Mouse (Mus musculus) CH12.LX (cell line): ENCODE measurements around the gene Dnaaf1. TPM values are rescaled to one million over a fixed set of nuclear protein-coding genes. Genes with fewer than 3 reads are reported as not detected.

ENCODE experiments used
- DNase-seq: peaks from one replicate; pipeline ENCODE4 v3.0.0-alpha.2; 2013; ENCODE audit errors: extremely low read depth
- H3K27ac ChIP-seq: 2 replicates; pipeline ENCODE4 v1.5.1; 2012; ENCODE audit warnings: low read depth, mild to moderate bottlenecking, control low read depth, moderate library complexity; ENCODE audit not compliant: insufficient read depth
- H3K27me3 ChIP-seq: replicated peaks from 2 replicates; pipeline ENCODE3; 2012; ENCODE audit warnings: inconsistent platforms
- H3K36me3 ChIP-seq, 2 experiments: replicated peaks in 1 of 2; 2 replicates each; pipeline versions ENCODE3 to v1.6.1; 2012; ENCODE audit warnings: inconsistent platforms in 1 of 2, low read length in 1 of 2, mild to moderate bottlenecking in 1 of 2, mixed read lengths in 1 of 2, moderate library complexity in 1 of 2; ENCODE audit not compliant: control insufficient read depth in 1 of 2, insufficient read depth in 1 of 2
- H3K4me1 ChIP-seq, 2 experiments: 2 replicates each; pipeline ENCODE4 v1.6.1; 2012; ENCODE audit warnings: inconsistent platforms in 1 of 2, moderate library complexity in 1 of 2; ENCODE audit not compliant: insufficient read depth in 2 of 2, control insufficient read depth in 1 of 2
- H3K4me2 ChIP-seq: 2 replicates; pipeline ENCODE4 v1.6.1; 2012; ENCODE audit warnings: low read depth, mild to moderate bottlenecking, control low read depth; ENCODE audit not compliant: poor library complexity, insufficient read depth, severe bottlenecking
- H3K4me3 ChIP-seq, 3 experiments: fragments of 150-350 bp in 1 of 3; sonication (generic) in 1 of 3; replicated peaks in 1 of 3; 2 replicates each; pipeline versions ENCODE3 to v1.5.1; 2011 to 2012; ENCODE audit warnings: low read depth in 2 of 3, low read length in 2 of 3, mild to moderate bottlenecking in 2 of 3, moderate library complexity in 2 of 3, control low read depth in 1 of 3, improper control_type of control experiment in 1 of 3, inconsistent platforms in 1 of 3, mixed read lengths in 1 of 3; ENCODE audit not compliant: poor library complexity in 1 of 3
- H3K79me2 ChIP-seq: replicated peaks from 2 replicates; pipeline ENCODE4 v1.6.1; 2012; ENCODE audit warnings: mild to moderate bottlenecking, moderate library complexity; ENCODE audit not compliant: control insufficient read depth, poor library complexity, insufficient read depth, severe bottlenecking; ENCODE audit errors: extremely low read depth
- H3K9ac ChIP-seq: 2 replicates; pipeline ENCODE4 v1.6.1; 2012; ENCODE audit warnings: low read depth, mild to moderate bottlenecking, control low read depth, moderate library complexity; ENCODE audit not compliant: insufficient read depth
- H3K9me3 ChIP-seq: replicated peaks from 2 replicates; pipeline ENCODE3; 2012; ENCODE audit warnings: low read length, inconsistent platforms, mixed read lengths
- CHD1 ChIP-seq: IDR thresholded peaks from 2 replicates; pipeline ENCODE4 v1.6.1; 2012; ENCODE audit warnings: low read depth, low read length, improper control_type of control experiment, inconsistent platforms
- CHD2 ChIP-seq: IDR thresholded peaks from 2 replicates; pipeline ENCODE4 v1.6.1; 2011; ENCODE audit warnings: low read length, improper control_type of control experiment
- CTCF ChIP-seq, 2 experiments: IDR thresholded peaks in 1 of 2; conservative IDR thresholded peaks in 1 of 2; 2 replicates each; pipeline ENCODE4 v1.5.1; 2011 to 2012; ENCODE audit warnings: low read depth in 2 of 2, low read length in 2 of 2, improper control_type of control experiment in 1 of 2, inconsistent platforms in 1 of 2, mild to moderate bottlenecking in 1 of 2, moderate library complexity in 1 of 2
- E2F4 ChIP-seq: IDR thresholded peaks from 2 replicates; pipeline ENCODE4 v1.6.1; 2011; ENCODE audit warnings: low read depth, low read length, improper control_type of control experiment; ENCODE audit not compliant: insufficient replicate concordance
- ELF1 ChIP-seq: IDR thresholded peaks from 2 replicates; pipeline ENCODE4 v1.6.1; 2014; ENCODE audit warnings: low read depth, mild to moderate bottlenecking, inconsistent platforms, low read length, improper control_type of control experiment
- ETS1 ChIP-seq: conservative IDR thresholded peaks from 2 replicates; pipeline ENCODE4 v1.6.1; 2012; ENCODE audit warnings: low read depth, mild to moderate bottlenecking, inconsistent platforms, low read length, improper control_type of control experiment, moderate library complexity
- JUN ChIP-seq: IDR thresholded peaks from 2 replicates; pipeline ENCODE4 v1.6.1; 2011; ENCODE audit warnings: low read depth, mild to moderate bottlenecking, low read length, improper control_type of control experiment, moderate library complexity; ENCODE audit not compliant: insufficient read depth
- MAFK ChIP-seq: IDR thresholded peaks from 2 replicates; pipeline ENCODE4 v1.6.1; 2011; ENCODE audit warnings: low read length, improper control_type of control experiment; ENCODE audit not compliant: insufficient replicate concordance
- MAX ChIP-seq: IDR thresholded peaks from 2 replicates; pipeline ENCODE4 v1.6.1; 2011; ENCODE audit warnings: low read length, improper control_type of control experiment
- MYC ChIP-seq: IDR thresholded peaks from 2 replicates; pipeline ENCODE4 v1.6.1; 2011; ENCODE audit warnings: low read depth, mild to moderate bottlenecking, improper control_type of control experiment, low read length
- NRF1 ChIP-seq: IDR thresholded peaks from 2 replicates; pipeline ENCODE4 v1.6.1; 2014; ENCODE audit warnings: low read depth, mild to moderate bottlenecking, inconsistent platforms, low read length, improper control_type of control experiment, moderate library complexity
- RAD21 ChIP-seq: IDR thresholded peaks from 2 replicates; pipeline ENCODE4 v1.6.1; 2011; ENCODE audit warnings: low read depth, mild to moderate bottlenecking, low read length, improper control_type of control experiment, moderate library complexity
- SIN3A ChIP-seq: IDR thresholded peaks from 2 replicates; pipeline ENCODE4 v1.6.1; 2012; ENCODE audit warnings: low read length, improper control_type of control experiment, inconsistent platforms
- SMC3 ChIP-seq: IDR thresholded peaks from 2 replicates; pipeline ENCODE4 v1.6.1; 2011; ENCODE audit warnings: low read depth, low read length, improper control_type of control experiment
- TBP ChIP-seq: conservative IDR thresholded peaks from 2 replicates; pipeline ENCODE4 v1.6.1; 2011; ENCODE audit warnings: low read depth, low read length, improper control_type of control experiment
- UBTF ChIP-seq: IDR thresholded peaks from 2 replicates; pipeline ENCODE4 v1.6.1; 2012; ENCODE audit warnings: low read depth, mild to moderate bottlenecking, inconsistent platforms, low read length, improper control_type of control experiment, moderate library complexity
- USF1 ChIP-seq: IDR thresholded peaks from 2 replicates; pipeline ENCODE4 v1.6.1; 2014; ENCODE audit warnings: low read depth, mild to moderate bottlenecking, inconsistent platforms, low read length, improper control_type of control experiment
- USF2 ChIP-seq: conservative IDR thresholded peaks from 2 replicates; pipeline ENCODE4 v1.6.1; 2011; ENCODE audit warnings: low read depth, low read length, improper control_type of control experiment
- ZMIZ1 ChIP-seq: IDR thresholded peaks from 2 replicates; pipeline ENCODE4 v1.6.1; 2012; ENCODE audit warnings: low read depth, mild to moderate bottlenecking, inconsistent platforms, low read length, improper control_type of control experiment
- dilution Hi-C: fragments of 300-500 bp; cut with MboI; formaldehyde crosslinking; loops from 2 replicates; pipeline ENCODE4 v1.14.3; 2020; ENCODE audit warnings: low sequenced_read_pairs; ENCODE audit not compliant: extremely low pct_unique_long_range_greater_than_20kb, extremely low pct_ligation_motif_present
- in situ Hi-C: fragments of 300-500 bp; cut with MboI; formaldehyde crosslinking; loops from 3 replicates; pipeline ENCODE4 v1.14.3; 2019; ENCODE audit warnings: low sequenced_read_pairs, low pct_ligation_motif_present, low pct_unique_long_range_greater_than_20kb, mixed read lengths
- polyA plus RNA-seq: library from polyadenylated mRNA; unstranded; fragments of >175 nt; gene quantifications from 2 replicates; pipeline ENCODE4 v1.2.1, GENCODE M21; 2012; ENCODE audit warnings: low read depth; ENCODE audit not compliant: insufficient read length
- total RNA-seq, 2 experiments: library from RNA; depleted of rRNA; stranded (reverse); fragments of 300-350 nt in 1 of 2; fragments of >200 nt in 1 of 2; gene quantifications; 2 replicates each; pipeline ENCODE4 v1.2.3; 2012 to 2014

The Dnaaf1 gene
- total and polyA plus RNA-seq, 3 experiments, result 0.25 TPM; not detected in 2

- Histone ChIP-seq H3K36me3 (no peaks in the 10 kb centered on the region), H3K9ac (no peak overlapping the region), H3K4me3 (no peak overlapping the region), H3K27ac (no peak overlapping the region), H3K27me3 (peaks cover 63% of the 10 kb centered on the region), H3K9me3 (peaks cover 17% of the 10 kb centered on the region), H3K79me2 (no peaks in the 10 kb centered on the region)
- TF ChIP-seq CTCF (conservative IDR thresholded peaks at IDR 0.05 in 1 of 2, IDR thresholded peaks at IDR 0.05 in 1 of 2; ENCODE audit: low read depth in 2 of 2, low read length in 2 of 2) (peak in 1 of 2 experiments; percentile 35; a peak in 1 of 4 replicates), E2F4 (no peak), ZMIZ1 (no peak)
- TF ChIP-seq, all 38 proteins: peak for 1
- H3K4me1 ChIP-seq, result no peaks in the 10 kb centered on the region
- peak; percentile 6 for DNase-seq
- dilution Hi-C loops (no loop called here), in situ Hi-C loops (no loop called here)
- no peak overlapping the region for H3K4me2 ChIP-seq
Observed at GRCm38 (mm10) chr8:119646197-119646596, 71.2 kb downstream of the Dnaaf1 start.

- Histone ChIP-seq H3K9me3 (peaks cover 16% of the 10 kb centered on the region), H3K27ac (no peak overlapping the region), H3K27me3 (peaks cover 68% of the 10 kb centered on the region), H3K79me2 (no peaks in the 10 kb centered on the region), H3K4me2 (no peak overlapping the region), H3K36me3 (no peaks in the 10 kb centered on the region), H3K4me3 (no peak overlapping the region), H3K9ac (no peak overlapping the region), H3K4me1 (no peaks in the 10 kb centered on the region)
- in situ Hi-C loops (no loop called here), dilution Hi-C loops (no loop called here)
- TF ChIP-seq MAFK, result no peak
- no peak for TF ChIP-seq MAX
- TF ChIP-seq RAD21, result no peak
- no peak for TF ChIP-seq SIN3A
- no peak for TF ChIP-seq JUN
- no peak for TF ChIP-seq CHD2
- TF ChIP-seq ELF1, result no peak
- TF ChIP-seq USF2, result no peak
- TF ChIP-seq NRF1, result no peak
- no peak for TF ChIP-seq TBP
- no peak for TF ChIP-seq CHD1
- TF ChIP-seq ETS1, result no peak
- no peak for TF ChIP-seq USF1
- no peak for TF ChIP-seq SMC3
- no peak for TF ChIP-seq UBTF
- no peak for TF ChIP-seq MYC
- no peak for DNase-seq
Observed at GRCm38 (mm10) chr8:119646846-119647245, 71.8 kb downstream of the Dnaaf1 start.

Other genes with a start within 250 kb of the Dnaaf1 start
- gene Hsbp1, start 230.7 kb upstream of the Dnaaf1 start, total RNA-seq (2012; rRNA removed), result 55.8 and 61.7 TPM in 2 replicates
- 53.8 and 59.0 TPM in 2 replicates for gene Hsbp1, start 230.7 kb upstream of the Dnaaf1 start, total RNA-seq (2014; rRNA removed)
- 66.9 and 89.0 TPM in 2 replicates for gene Hsbp1, start 230.7 kb upstream of the Dnaaf1 start, polyA plus RNA-seq
- 8.7 and 12.3 TPM in 2 replicates for gene Mlycd, start 180.4 kb upstream of the Dnaaf1 start, total RNA-seq (2012; rRNA removed)
- gene Mlycd, start 180.4 kb upstream of the Dnaaf1 start, total RNA-seq (2014; rRNA removed), result 4.5 and 5.1 TPM in 2 replicates
- 4.2 and 4.4 TPM in 2 replicates for gene Mlycd, start 180.4 kb upstream of the Dnaaf1 start, polyA plus RNA-seq
- 0.46 and 0.47 TPM in 2 replicates for gene Osgin1, start 141.1 kb upstream of the Dnaaf1 start, total RNA-seq (2012; rRNA removed)
- gene Osgin1, start 141.1 kb upstream of the Dnaaf1 start, total RNA-seq (2014; rRNA removed), result 0.12 and 0.15 TPM in 2 replicates
- gene Osgin1, start 141.1 kb upstream of the Dnaaf1 start, polyA plus RNA-seq, result 2.9 and 3.0 TPM in 2 replicates
- not detected in 2 replicates for gene Necab2, start 128.5 kb upstream of the Dnaaf1 start, total RNA-seq (2012; rRNA removed)
- gene Necab2, start 128.5 kb upstream of the Dnaaf1 start, total RNA-seq (2014; rRNA removed), result not detected in 2 replicates
- not detected in 2 replicates for gene Necab2, start 128.5 kb upstream of the Dnaaf1 start, polyA plus RNA-seq
- 0.08 TPM in 1 of 2 replicates, not detected in the other for gene Slc38a8, start 73.5 kb upstream of the Dnaaf1 start, total RNA-seq (2012; rRNA removed)
- gene Slc38a8, start 73.5 kb upstream of the Dnaaf1 start, total RNA-seq (2014; rRNA removed), result 0.08 TPM in 1 of 2 replicates, not detected in the other
- 0.12 TPM in 1 of 2 replicates, not detected in the other for gene Slc38a8, start 73.5 kb upstream of the Dnaaf1 start, polyA plus RNA-seq
- gene Mbtps1, start 16.5 kb upstream of the Dnaaf1 start, total RNA-seq (2012; rRNA removed), result 32.6 and 33.8 TPM in 2 replicates
- gene Mbtps1, start 16.5 kb upstream of the Dnaaf1 start, total RNA-seq (2014; rRNA removed), result 27.8 and 40.7 TPM in 2 replicates
- gene Mbtps1, start 16.5 kb upstream of the Dnaaf1 start, polyA plus RNA-seq, result 38.3 and 41.1 TPM in 2 replicates
- gene Hsdl1, start 52 bp upstream of the Dnaaf1 start, total RNA-seq (2012; rRNA removed), result 11.6 and 13.6 TPM in 2 replicates
- 8.2 and 8.6 TPM in 2 replicates for gene Hsdl1, start 52 bp upstream of the Dnaaf1 start, total RNA-seq (2014; rRNA removed)
- gene Hsdl1, start 52 bp upstream of the Dnaaf1 start, polyA plus RNA-seq, result 5.4 and 5.7 TPM in 2 replicates
- gene Taf1c, start 30.0 kb downstream of the Dnaaf1 start, total RNA-seq (2012; rRNA removed), result 12.1 and 14.6 TPM in 2 replicates
- 8.7 and 11.0 TPM in 2 replicates for gene Taf1c, start 30.0 kb downstream of the Dnaaf1 start, total RNA-seq (2014; rRNA removed)
- gene Taf1c, start 30.0 kb downstream of the Dnaaf1 start, polyA plus RNA-seq, result 14.9 and 15.5 TPM in 2 replicates
- gene Adad2, start 37.5 kb downstream of the Dnaaf1 start, total RNA-seq (2012; rRNA removed), result not detected in 2 replicates
- not detected in 2 replicates for gene Adad2, start 37.5 kb downstream of the Dnaaf1 start, total RNA-seq (2014; rRNA removed)
- gene Adad2, start 37.5 kb downstream of the Dnaaf1 start, polyA plus RNA-seq, result not detected in 2 replicates
- not detected in 2 replicates for gene Kcng4, start 60.4 kb downstream of the Dnaaf1 start, total RNA-seq (2012; rRNA removed)
- gene Kcng4, start 60.4 kb downstream of the Dnaaf1 start, total RNA-seq (2014; rRNA removed), result not detected in 2 replicates
- gene Kcng4, start 60.4 kb downstream of the Dnaaf1 start, polyA plus RNA-seq, result not detected in 2 replicates
- gene Wfdc1, start 91.1 kb downstream of the Dnaaf1 start, total RNA-seq (2012; rRNA removed), result not detected in 2 replicates
- not detected in 2 replicates for gene Wfdc1, start 91.1 kb downstream of the Dnaaf1 start, total RNA-seq (2014; rRNA removed)
- gene Wfdc1, start 91.1 kb downstream of the Dnaaf1 start, polyA plus RNA-seq, result not detected in 2 replicates
- gene Atp2c2, start 124.8 kb downstream of the Dnaaf1 start, total RNA-seq (2012; rRNA removed), result not detected in 2 replicates
- gene Atp2c2, start 124.8 kb downstream of the Dnaaf1 start, total RNA-seq (2014; rRNA removed), result not detected in 2 replicates
- gene Atp2c2, start 124.8 kb downstream of the Dnaaf1 start, polyA plus RNA-seq, result not detected in 2 replicates
- gene Tldc1, start 203.2 kb downstream of the Dnaaf1 start, total RNA-seq (2012; rRNA removed), result 7.8 and 10.4 TPM in 2 replicates
- gene Tldc1, start 203.2 kb downstream of the Dnaaf1 start, total RNA-seq (2014; rRNA removed), result 5.8 and 7.7 TPM in 2 replicates
- gene Tldc1, start 203.2 kb downstream of the Dnaaf1 start, polyA plus RNA-seq, result 3.8 and 8.1 TPM in 2 replicates